Mouse (Mus musculus) hindbrain, embryonic 13.5 days (tissue): ENCODE data around the gene 1700028J19Rik. TPM values are rescaled to one million over a fixed set of nuclear protein-coding genes. Genes with fewer than 3 reads are reported as not detected.
A peak's percentile ranks its signal among the peaks of the same experiment; 100 is the strongest.

Source experiments
- ATAC-seq: fragments of 200-750 bp; cut with Nextera tagmentation; 2 replicates; pipeline ENCODE4 v1.8.0; 2017; ENCODE audit warnings: moderate TSS enrichment; ENCODE audit not compliant: low FRiP score
- H3K27ac ChIP-seq: fragments of 300-500 bp; sonication (generic); 2 replicates; pipeline ENCODE4 v1.5.1; 2015; ENCODE audit warnings: inconsistent platforms, mild to moderate bottlenecking, moderate library complexity
- H3K27me3 ChIP-seq: fragments of 300-500 bp; sonication (generic); 2 replicates; pipeline ENCODE4 v1.6.1; 2015; ENCODE audit warnings: mild to moderate bottlenecking, inconsistent platforms
- H3K36me3 ChIP-seq: fragments of 300-500 bp; sonication (generic); 2 replicates; pipeline ENCODE4 v1.6.1; 2015; ENCODE audit warnings: mild to moderate bottlenecking, inconsistent platforms
- H3K4me1 ChIP-seq: fragments of 300-500 bp; sonication (generic); replicated peaks from 2 replicates; pipeline ENCODE4 v1.6.1; 2015; ENCODE audit warnings: inconsistent platforms
- H3K4me2 ChIP-seq: fragments of 300-500 bp; sonication (generic); 2 replicates; pipeline ENCODE4 v1.6.1; 2015; ENCODE audit warnings: inconsistent platforms, mild to moderate bottlenecking, moderate library complexity
- H3K4me3 ChIP-seq: fragments of 300-500 bp; sonication (generic); 2 replicates; pipeline ENCODE4 v1.5.1; 2015; ENCODE audit warnings: mild to moderate bottlenecking, inconsistent platforms
- H3K9ac ChIP-seq: fragments of 300-500 bp; sonication (generic); 2 replicates; pipeline ENCODE4 v1.6.1; 2015; ENCODE audit warnings: mild to moderate bottlenecking, inconsistent platforms
- H3K9me3 ChIP-seq: fragments of 300-500 bp; sonication (generic); 2 replicates; pipeline ENCODE4 v1.6.1; 2016; ENCODE audit warnings: inconsistent platforms
- WGBS: fragments of 180-500 bp; shearing (Covaris S2); methylation state at CpG from one replicate; pipeline ENCODE4 v1.1.7; 2015; 5-methylcytosine and 5-hydroxymethylcytosine counted together
- polyA plus RNA-seq: library from polyadenylated mRNA; unstranded; fragments of >200 nt; fragmentation: Nextera tagmentation; extraction: Ambion mirVana; gene quantifications from 2 replicates; pipeline ENCODE4 v1.2.1, GENCODE M21; 2015

The 1700028J19Rik gene
- 1.5 and 1.7 TPM in 2 replicates for polyA plus RNA-seq

DNA sequence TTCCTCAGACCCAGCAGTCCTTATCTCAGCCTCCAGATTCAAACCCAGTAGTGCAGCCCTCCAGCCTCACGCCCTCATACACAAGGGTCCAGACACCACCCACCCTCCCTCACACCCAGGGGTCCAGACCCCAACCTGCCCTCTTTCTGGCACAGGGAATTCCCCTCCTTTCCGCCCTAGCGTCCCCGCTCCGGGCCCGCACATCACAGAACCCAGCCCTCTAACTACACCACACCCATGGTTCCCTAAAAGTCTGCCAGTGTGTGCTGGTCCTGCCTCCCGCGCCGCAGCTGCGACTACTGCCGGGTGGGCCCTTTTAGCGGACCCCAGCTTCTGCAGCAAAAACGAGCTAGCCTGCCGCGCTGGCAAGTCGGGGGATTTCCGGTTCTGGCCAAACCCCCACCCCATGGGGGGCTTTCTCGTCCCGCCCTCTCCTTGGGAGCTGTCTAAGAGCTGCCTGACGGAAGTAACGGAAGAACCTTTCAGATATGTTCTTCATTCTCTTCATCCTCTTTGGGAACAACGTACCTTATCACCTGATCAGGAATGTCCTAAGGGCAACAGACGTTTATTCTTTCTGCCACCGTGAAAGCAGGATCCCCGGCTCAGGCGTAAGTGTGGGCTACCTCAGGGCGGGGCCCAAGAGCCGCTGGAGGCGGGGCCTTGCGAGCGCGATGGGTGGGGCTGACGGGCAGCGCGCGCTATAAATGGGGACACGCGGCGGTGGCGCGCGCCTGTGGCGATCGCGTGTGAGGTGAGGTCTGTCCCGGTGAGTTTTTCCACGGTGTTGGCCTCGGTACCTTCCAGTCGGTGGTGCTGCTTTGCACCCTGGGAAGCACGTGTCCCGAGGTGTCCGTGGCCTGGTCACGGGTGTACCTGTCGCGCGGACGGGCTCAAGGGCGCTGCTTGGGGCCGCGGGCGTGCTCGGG lies at the start of gene 1700028J19Rik, which contains the start of gene 2410002F23Rik:
Gene 1700028J19Rik (minus strand): TSS at position 641 of the 929 bp plus-strand sequence.
Gene 2410002F23Rik (plus strand): TSS at position 668 of the 929 bp plus-strand sequence.
- peaks cover 39% of the 10 kb centered on the region for H3K4me1 ChIP-seq
- WGBS = under 1% methylated on average over 62 of the region's 62 CpGs

DNA sequence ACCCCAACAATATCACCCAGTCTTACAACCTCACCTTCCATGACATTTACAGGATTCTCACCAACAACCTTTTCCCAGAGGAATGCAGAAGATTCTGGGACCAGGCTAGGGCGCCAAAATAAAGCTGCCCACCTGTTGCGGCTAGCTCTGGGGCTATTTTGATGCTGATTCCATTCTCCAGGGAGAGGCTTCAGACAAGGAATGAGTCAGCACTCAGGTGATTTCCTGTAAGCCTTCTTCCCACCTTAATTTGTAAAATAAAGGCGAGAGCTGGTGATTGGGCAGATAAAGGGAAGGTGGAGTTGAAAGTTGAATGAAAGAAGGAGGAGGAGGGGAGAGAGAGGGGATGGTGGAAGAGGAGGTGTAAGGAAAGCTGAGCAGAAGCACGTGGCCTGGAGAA lies 44.9 kb upstream of the 1700028J19Rik start:
- no peaks in the 10 kb centered on the region for H3K4me1 ChIP-seq
- H3K9ac ChIP-seq = no peak overlapping the region
- 62% methylated on average over 4 of the region's 4 CpGs for WGBS
- H3K4me3 ChIP-seq = no peak overlapping the region
- H3K27ac ChIP-seq = no peak overlapping the region
- H3K4me2 ChIP-seq = no peak overlapping the region
- H3K27me3 ChIP-seq = no peaks in the 10 kb centered on the region; the same call in 1 of the 2 replicates
- no peak for ATAC-seq
- no peaks in the 10 kb centered on the region for H3K9me3 ChIP-seq
- H3K36me3 ChIP-seq = no peaks in the 10 kb centered on the region

More for the DNA sequence above, at the start of gene 1700028J19Rik, which contains the start of gene 2410002F23Rik:
- Histone ChIP-seq H3K27me3 (peaks cover 6% of the 10 kb centered on the region; the same call in 1 of the 2 replicates), H3K4me3 (peak within 1 kb of the TSS; percentile 78), H3K9ac (peak within 1 kb of the TSS; percentile 95), H3K4me2 (peak within 1 kb of the TSS; percentile 82), H3K27ac (peak within 1 kb of the TSS; percentile 94), H3K9me3 (no peaks in the 10 kb centered on the region), H3K36me3 (peaks cover 33% of the 10 kb centered on the region)
- peak; percentile 85 for ATAC-seq

DNA sequence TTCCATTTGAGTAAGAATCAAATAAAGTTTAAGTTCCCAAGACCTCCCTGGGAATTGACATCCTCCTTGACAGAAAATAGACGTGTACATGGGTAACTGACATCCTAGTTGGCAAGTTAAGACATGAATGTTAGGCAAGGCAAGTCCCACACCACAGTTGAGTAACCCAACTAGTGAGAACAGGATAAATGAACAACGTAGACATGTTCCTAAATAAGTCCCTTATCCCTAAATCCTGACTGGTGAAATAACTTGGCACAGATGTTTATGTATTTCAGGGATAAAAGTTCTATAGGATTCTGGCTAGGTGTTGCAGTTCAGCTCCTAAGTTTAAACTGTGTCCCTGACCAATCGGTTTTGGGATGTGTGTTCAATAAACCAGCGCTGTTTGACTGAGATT lies 44.5 kb upstream of the 1700028J19Rik start:
- Histone ChIP-seq H3K27me3 (no peaks in the 10 kb centered on the region; the same call in 1 of the 2 replicates), H3K36me3 (no peaks in the 10 kb centered on the region), H3K4me2 (no peak overlapping the region), H3K9me3 (no peaks in the 10 kb centered on the region), H3K4me3 (no peak overlapping the region), H3K4me1 (no peaks in the 10 kb centered on the region), H3K27ac (no peak overlapping the region), H3K9ac (no peak overlapping the region)
- WGBS = 87% methylated on average over 4 of the region's 4 CpGs
- ATAC-seq = no peak

DNA sequence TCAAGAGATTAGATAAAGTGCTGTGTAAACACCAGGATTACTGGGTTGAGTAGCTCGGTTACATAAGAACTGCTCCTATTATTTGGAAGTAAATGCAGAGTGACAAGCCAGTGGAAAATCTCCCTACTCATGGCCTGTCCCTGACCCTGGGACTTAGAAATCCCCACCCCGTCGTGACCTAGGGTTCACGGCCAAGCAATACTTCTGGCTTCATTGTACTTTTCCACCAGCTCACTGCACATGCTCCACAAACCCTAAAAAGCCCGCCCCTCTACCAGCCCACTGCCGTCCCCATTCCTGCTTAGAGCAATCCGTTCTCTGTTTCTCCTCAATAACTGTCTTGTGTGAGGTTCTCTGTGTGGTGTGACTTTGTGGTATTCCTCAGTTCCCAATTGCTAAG lies 41.3 kb upstream of the 1700028J19Rik start:
- Histone ChIP-seq H3K27ac (no peak overlapping the region), H3K4me1 (no peaks in the 10 kb centered on the region), H3K4me2 (no peak overlapping the region), H3K36me3 (no peaks in the 10 kb centered on the region), H3K4me3 (no peak overlapping the region), H3K27me3 (no peaks in the 10 kb centered on the region), H3K9ac (no peak overlapping the region), H3K9me3 (no peaks in the 10 kb centered on the region)
- no peak for ATAC-seq
- WGBS = 75% methylated on average over 7 of the region's 7 CpGs

DNA sequence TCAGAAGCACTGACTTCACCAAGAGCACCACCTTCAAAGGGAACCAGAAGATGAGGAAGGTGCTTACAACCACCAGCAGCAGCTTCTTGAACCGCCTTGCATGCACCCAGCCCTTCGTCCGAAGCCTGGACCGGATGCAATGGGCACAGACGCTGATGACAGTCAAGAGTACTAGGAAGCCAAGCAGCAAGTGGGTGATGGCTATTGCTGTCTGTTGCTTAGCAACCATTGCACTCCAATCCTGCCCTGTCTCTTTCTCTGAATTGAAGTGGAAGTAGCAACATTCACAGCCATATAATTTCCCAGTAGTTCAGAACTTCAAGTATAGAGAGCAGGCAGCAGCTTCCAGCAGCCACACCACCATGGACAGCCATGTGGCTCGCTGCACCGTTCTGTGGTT lies 35.1 kb upstream of the 1700028J19Rik start:
- H3K9me3 ChIP-seq = no peaks in the 10 kb centered on the region
- H3K36me3 ChIP-seq = no peaks in the 10 kb centered on the region
- 0 out of 2 replicates have a peak, but pooled peaks cover 4% of the 10 kb centered on the region for H3K4me1 ChIP-seq
- no peak overlapping the region for H3K4me2 ChIP-seq
- 79% methylated on average over 7 of the region's 7 CpGs for WGBS
- H3K27me3 ChIP-seq = no peaks in the 10 kb centered on the region
- no peak overlapping the region for H3K9ac ChIP-seq
- H3K27ac ChIP-seq = no peak overlapping the region
- H3K4me3 ChIP-seq = no peak overlapping the region
- no peak for ATAC-seq

DNA sequence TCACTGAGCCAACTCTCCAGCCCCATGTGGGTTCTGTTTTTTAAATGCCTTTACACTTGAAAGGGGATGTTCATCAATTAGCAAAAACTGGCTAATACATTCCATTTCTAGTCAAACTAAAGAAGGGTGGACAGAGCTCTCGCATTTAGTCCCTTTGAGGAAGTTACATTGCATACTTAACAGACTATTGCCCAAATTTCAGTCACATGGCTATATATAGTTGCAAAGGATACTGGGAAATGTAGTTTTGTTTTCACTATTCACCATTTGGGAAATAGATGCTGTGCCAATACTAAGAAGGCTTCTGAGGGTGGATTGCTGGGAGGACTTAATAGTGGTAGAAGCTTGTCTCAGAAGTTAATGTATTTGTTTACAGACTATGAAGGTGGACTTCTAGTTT lies 34.5 kb upstream of the 1700028J19Rik start:
- H3K27me3 ChIP-seq = no peaks in the 10 kb centered on the region
- no peaks in the 10 kb centered on the region for H3K9me3 ChIP-seq
- H3K4me2 ChIP-seq = no peak overlapping the region
- H3K36me3 ChIP-seq = no peaks in the 10 kb centered on the region
- no peak overlapping the region for H3K4me3 ChIP-seq
- ATAC-seq = no peak
- no peak overlapping the region for H3K27ac ChIP-seq
- H3K4me1 ChIP-seq = 0 out of 2 replicates have a peak, but pooled peaks cover 4% of the 10 kb centered on the region
- 77% methylated on average over 1 of the region's 1 CpGs for WGBS
- no peak overlapping the region for H3K9ac ChIP-seq

DNA sequence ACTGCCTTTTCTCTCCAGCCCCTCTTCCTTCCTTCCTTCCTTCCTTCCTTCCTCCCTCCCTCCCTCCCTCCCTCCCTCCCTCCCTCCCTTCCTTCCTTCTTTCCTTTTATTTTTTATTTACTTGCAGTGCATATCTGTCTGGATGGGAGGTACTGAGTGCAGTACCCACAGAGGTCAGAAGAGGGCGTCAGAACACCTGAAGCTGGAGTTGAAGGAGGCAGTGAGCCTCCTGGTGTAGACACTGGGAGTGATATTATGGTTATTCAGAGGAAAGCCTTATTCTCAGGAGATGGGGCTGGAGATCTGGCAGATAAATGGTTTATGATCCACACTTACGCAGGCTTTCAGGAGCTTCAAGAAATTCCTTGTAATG lies 30.7 kb upstream of the 1700028J19Rik start:
- no peak for ATAC-seq
- Histone ChIP-seq H3K27me3 (peaks cover 18% of the 10 kb centered on the region), H3K4me3 (no peak overlapping the region), H3K36me3 (no peaks in the 10 kb centered on the region), H3K4me1 (0 out of 2 replicates have a peak, but pooled peaks cover 4% of the 10 kb centered on the region), H3K27ac (no peak overlapping the region), H3K9ac (no peak overlapping the region), H3K9me3 (no peaks in the 10 kb centered on the region), H3K4me2 (no peak overlapping the region)
- 45% methylated on average over 2 of the region's 2 CpGs for WGBS

DNA sequence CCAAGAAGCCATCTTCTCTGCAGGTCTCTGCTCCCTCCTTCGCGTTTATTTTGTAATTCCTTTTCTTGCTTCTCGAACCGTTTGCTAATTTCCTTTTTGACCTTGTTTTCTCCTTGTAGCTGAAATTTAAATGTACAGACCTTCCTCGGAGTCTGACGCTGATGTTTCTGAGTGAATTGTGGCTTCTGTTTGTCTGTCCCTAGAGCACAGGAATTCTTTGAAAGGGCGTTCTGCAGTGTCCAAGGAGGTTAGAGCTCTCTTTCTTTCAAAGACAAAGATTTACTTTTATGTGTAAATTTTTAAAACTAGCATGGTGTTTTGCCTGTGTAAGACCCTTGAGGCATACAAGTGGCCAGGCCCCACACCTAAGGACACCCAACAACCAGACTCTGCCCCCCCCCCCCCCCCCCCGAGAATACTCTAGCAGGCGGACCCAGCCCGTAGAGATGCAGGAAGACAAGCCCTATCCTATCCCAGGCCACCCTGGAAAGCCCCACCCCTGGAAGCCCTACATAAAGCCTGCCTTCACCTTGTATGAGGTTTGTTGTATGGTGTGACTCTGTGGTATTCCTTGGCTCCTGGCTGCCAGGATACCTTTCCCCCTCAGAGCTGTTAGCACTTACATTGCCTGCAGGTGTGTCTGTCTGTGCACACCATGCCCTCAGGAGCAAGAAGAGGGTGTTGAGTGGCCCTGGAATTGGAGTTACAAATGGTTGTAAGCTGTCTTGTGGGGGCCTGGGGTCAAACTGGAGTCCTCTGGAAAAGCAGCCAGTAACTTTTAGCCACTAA lies 30.2 kb upstream of the 1700028J19Rik start:
- Histone ChIP-seq H3K27ac (no peak overlapping the region), H3K36me3 (no peaks in the 10 kb centered on the region), H3K4me3 (no peak overlapping the region), H3K27me3 (peaks cover 21% of the 10 kb centered on the region), H3K4me1 (0 out of 2 replicates have a peak, but pooled peaks cover 3% of the 10 kb centered on the region), H3K9me3 (no peaks in the 10 kb centered on the region), H3K4me2 (no peak overlapping the region), H3K9ac (no peak overlapping the region)
- no peak for ATAC-seq
- WGBS = 65% methylated on average over 10 of the region's 10 CpGs

DNA sequence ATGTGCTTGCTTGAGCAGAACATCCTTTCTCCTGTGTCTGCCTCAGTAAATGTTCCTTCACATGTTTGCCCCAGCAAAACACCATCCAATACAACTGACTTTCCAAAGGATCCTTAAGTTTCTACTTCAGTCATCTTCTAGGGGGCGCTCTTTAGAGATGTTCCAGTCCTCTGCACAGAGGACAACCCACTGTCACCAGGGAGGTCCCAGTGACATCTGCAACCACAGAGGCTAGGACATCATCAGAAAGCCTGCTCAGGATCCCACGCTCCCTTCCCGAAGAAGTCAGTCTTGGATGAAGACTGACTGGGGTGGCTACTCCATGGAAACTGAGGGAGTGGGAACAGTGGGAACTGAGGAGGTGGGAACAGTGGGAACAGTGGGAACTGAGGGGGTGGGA lies 29.1 kb upstream of the 1700028J19Rik start:
- no peaks in the 10 kb centered on the region for H3K4me1 ChIP-seq
- H3K9ac ChIP-seq = no peak overlapping the region
- no peaks in the 10 kb centered on the region for H3K9me3 ChIP-seq
- no peak overlapping the region for H3K27ac ChIP-seq
- WGBS = 79% methylated on average over 3 of the region's 3 CpGs
- no peak for ATAC-seq
- H3K27me3 ChIP-seq = peaks cover 21% of the 10 kb centered on the region
- no peak overlapping the region for H3K4me3 ChIP-seq
- no peak overlapping the region for H3K4me2 ChIP-seq
- H3K36me3 ChIP-seq = no peaks in the 10 kb centered on the region

DNA sequence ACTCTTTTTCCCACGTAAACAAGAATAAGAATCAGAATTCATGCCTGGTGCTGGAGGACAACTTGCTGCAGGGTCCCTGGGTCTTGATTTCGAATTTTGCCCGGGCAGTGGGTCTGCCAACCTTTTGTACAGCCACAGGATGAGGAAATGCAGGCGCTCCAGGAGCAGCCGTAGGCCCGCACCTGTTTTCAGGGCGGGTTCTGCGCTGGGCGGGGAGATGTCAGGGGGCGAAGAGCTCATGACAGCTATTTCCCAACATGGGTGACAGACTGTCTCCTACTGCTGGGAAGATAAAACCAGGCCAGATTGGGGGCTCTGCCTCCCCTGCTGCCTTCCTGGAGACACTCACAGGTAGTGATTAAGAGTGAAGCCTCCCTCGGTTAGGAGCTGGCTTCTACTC lies 27.6 kb upstream of the 1700028J19Rik start:
- H3K9me3 ChIP-seq = no peaks in the 10 kb centered on the region
- ATAC-seq = no peak
- no peaks in the 10 kb centered on the region for H3K36me3 ChIP-seq
- no peak overlapping the region for H3K9ac ChIP-seq
- H3K4me1 ChIP-seq = no peaks in the 10 kb centered on the region
- H3K27me3 ChIP-seq = peaks cover 25% of the 10 kb centered on the region
- no peak overlapping the region for H3K27ac ChIP-seq
- WGBS = 35% methylated on average over 11 of the region's 11 CpGs
- H3K4me3 ChIP-seq = no peak overlapping the region
- no peak overlapping the region for H3K4me2 ChIP-seq

DNA sequence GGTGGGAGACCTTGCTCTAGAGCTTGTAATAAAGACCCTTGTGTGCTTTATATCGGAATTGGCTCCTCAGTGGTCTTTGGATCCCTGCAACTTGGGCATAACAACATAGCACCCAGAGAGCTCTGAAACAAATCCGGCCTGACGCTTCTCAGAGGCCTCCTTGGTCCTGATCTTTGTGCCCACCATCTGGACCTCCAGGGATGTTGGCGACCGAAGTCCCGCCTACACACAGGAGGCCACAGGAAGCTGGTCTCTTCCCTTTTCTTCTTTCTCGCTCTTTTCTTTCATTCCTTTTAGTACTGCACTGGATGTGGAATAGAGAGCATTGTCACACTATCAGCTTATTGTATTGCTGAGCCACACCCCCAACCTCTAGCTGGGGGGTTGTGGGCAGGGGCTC lies 27.0 kb upstream of the 1700028J19Rik start:
- Histone ChIP-seq H3K9me3 (no peaks in the 10 kb centered on the region), H3K9ac (no peak overlapping the region), H3K4me1 (no peaks in the 10 kb centered on the region), H3K36me3 (no peaks in the 10 kb centered on the region), H3K27me3 (peaks cover 32% of the 10 kb centered on the region), H3K4me2 (no peak overlapping the region), H3K4me3 (no peak overlapping the region), H3K27ac (no peak overlapping the region)
- ATAC-seq = no peak
- WGBS = 48% methylated on average over 7 of the region's 7 CpGs

DNA sequence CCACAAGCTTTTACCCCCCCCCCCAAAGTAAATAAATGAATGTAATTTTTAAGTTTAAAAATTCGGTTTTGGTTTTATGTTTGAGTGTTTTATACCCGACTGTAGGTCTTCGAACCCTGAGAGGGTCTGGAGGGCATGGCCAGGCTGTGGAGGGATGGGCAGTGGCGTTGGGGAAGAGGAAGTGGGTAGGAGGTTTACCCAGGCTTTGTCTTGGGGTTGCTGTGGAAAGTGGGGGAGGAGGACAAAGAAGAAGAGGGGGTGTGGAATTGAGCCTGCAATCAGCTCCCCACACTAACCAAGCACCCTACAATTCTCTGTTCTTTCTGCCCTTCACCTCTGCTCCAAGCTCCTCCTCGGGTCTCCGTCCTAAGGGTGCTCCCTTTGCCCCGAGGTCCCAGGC lies 26.1 kb upstream of the 1700028J19Rik start:
- H3K27ac ChIP-seq = no peak overlapping the region
- H3K27me3 ChIP-seq = peaks cover 41% of the 10 kb centered on the region
- H3K4me1 ChIP-seq = no peaks in the 10 kb centered on the region
- no peak overlapping the region for H3K4me3 ChIP-seq
- 90% methylated on average over 7 of the region's 7 CpGs for WGBS
- no peak overlapping the region for H3K4me2 ChIP-seq
- H3K36me3 ChIP-seq = no peaks in the 10 kb centered on the region
- no peak for ATAC-seq
- no peaks in the 10 kb centered on the region for H3K9me3 ChIP-seq
- no peak overlapping the region; the same call in 1 of the 2 replicates for H3K9ac ChIP-seq
